Mouse (Mus musculus): ENCODE data around the gene Ubqln1. TPM values are rescaled to one million over a fixed set of nuclear protein-coding genes. Genes with fewer than 3 reads are reported as not detected.
A peak's percentile ranks its signal among the peaks of the same experiment; 100 is the strongest.

Ubqln1 gene
- polyA plus RNA-seq, 1 experiment from 2014 or later = 123 TPM

GRCm38 (mm10) chr13:58216395-58216794, 942 bp upstream of the Ubqln1 start:
- H3K27ac ChIP-seq = no peak overlapping the region
- ATAC-seq = no peak
- H3K9me3 ChIP-seq (replicated peaks) = no peaks in the 10 kb centered on the region
- H3K27me3 ChIP-seq = 0 out of 2 replicates have a peak, but pooled peaks cover 2% of the 10 kb centered on the region
- peak overlapping the region; percentile 82 for H3K4me2 ChIP-seq
- peaks cover 34% of the 10 kb centered on the region for H3K4me1 ChIP-seq
- peak overlapping the region; percentile 98 for H3K9ac ChIP-seq
- peak overlapping the region; percentile 98 for H3K4me3 ChIP-seq
- no peaks in the 10 kb centered on the region for H3K36me3 ChIP-seq (ENCODE audit: poor library complexity, severe bottlenecking)
- WGBS = 93% methylated on average over 9 of the region's 9 CpGs

GRCm38 (mm10) chr13:58215253-58215591, 231 bp downstream of the Ubqln1 start:
- Histone ChIP-seq H3K27ac (peak overlapping the region; percentile 77), H3K4me2 (peak overlapping the region; percentile 82), H3K27me3 (0 out of 2 replicates have a peak, but pooled peaks cover 2% of the 10 kb centered on the region), H3K36me3 (ENCODE audit: poor library complexity, severe bottlenecking) (no peaks in the 10 kb centered on the region), H3K4me3 (peak overlapping the region; percentile 98), H3K9ac (peak overlapping the region; percentile 98), H3K4me1 (peaks cover 41% of the 10 kb centered on the region), H3K9me3 (replicated peaks) (no peaks in the 10 kb centered on the region)
- no peak; the same call in 1 of the 2 replicates for ATAC-seq
- 0% methylated on average over 36 of the region's 48 CpGs for WGBS

GRCm38 (mm10) chr13:58214346-58215252, 854 bp downstream of the Ubqln1 start:
- peak; percentile 73 for ATAC-seq
- Histone ChIP-seq H3K4me3 (peak overlapping the region; percentile 98), H3K36me3 (ENCODE audit: poor library complexity, severe bottlenecking) (no peaks in the 10 kb centered on the region), H3K27ac (peak overlapping the region; percentile 77), H3K4me2 (peak overlapping the region; percentile 82), H3K27me3 (0 out of 2 replicates have a peak, but pooled peaks cover 2% of the 10 kb centered on the region), H3K4me1 (peaks cover 41% of the 10 kb centered on the region), H3K9ac (peak overlapping the region; percentile 98), H3K9me3 (replicated peaks) (no peaks in the 10 kb centered on the region)
- WGBS = 2% methylated on average over 40 of the region's 49 CpGs

- H3K4me3 ChIP-seq = peak overlapping the region; percentile 98
- no peak for ATAC-seq
These were observed 1.7 kb downstream of the Ubqln1 start for GRCm38 (mm10) chr13:58213801-58214200.

GRCm38 (mm10) chr13:58212530-58212929, 2.9 kb downstream of the Ubqln1 start:
- WGBS = 73% methylated on average over 2 of the region's 2 CpGs
- H3K27ac ChIP-seq = no peak overlapping the region
- H3K4me3 ChIP-seq = no peak overlapping the region
- no peaks in the 10 kb centered on the region for H3K36me3 ChIP-seq (ENCODE audit: poor library complexity, severe bottlenecking)
- no peaks in the 10 kb centered on the region for H3K9me3 ChIP-seq (replicated peaks)
- no peak overlapping the region for H3K9ac ChIP-seq
- ATAC-seq = no peak
- H3K4me2 ChIP-seq = no peak overlapping the region
- 0 out of 2 replicates have a peak, but pooled peaks cover 2% of the 10 kb centered on the region for H3K27me3 ChIP-seq
- H3K4me1 ChIP-seq = peaks cover 41% of the 10 kb centered on the region

More at GRCm38 (mm10) chr13:58213801-58214200, 1.7 kb downstream of the Ubqln1 start:
- Histone ChIP-seq H3K27ac (no peak overlapping the region), H3K9me3 (replicated peaks) (no peaks in the 10 kb centered on the region), H3K4me1 (peaks cover 41% of the 10 kb centered on the region), H3K4me2 (peak overlapping the region; percentile 82), H3K27me3 (0 out of 2 replicates have a peak, but pooled peaks cover 2% of the 10 kb centered on the region), H3K36me3 (ENCODE audit: poor library complexity, severe bottlenecking) (no peaks in the 10 kb centered on the region), H3K9ac (peak overlapping the region; percentile 98; the same call in 1 of the 2 replicates)
- WGBS = 68% methylated on average over 8 of the region's 8 CpGs

GRCm38 (mm10) chr13:58210441-58210840, 5.0 kb downstream of the Ubqln1 start:
- no peaks in the 10 kb centered on the region for H3K9me3 ChIP-seq (replicated peaks)
- ATAC-seq = no peak
- no peak overlapping the region for H3K4me2 ChIP-seq
- no peak overlapping the region for H3K4me3 ChIP-seq
- no peaks in the 10 kb centered on the region for H3K27me3 ChIP-seq
- peaks cover 34% of the 10 kb centered on the region for H3K4me1 ChIP-seq
- H3K9ac ChIP-seq = no peak overlapping the region
- WGBS = 84% methylated on average over 5 of the region's 5 CpGs
- no peak overlapping the region for H3K27ac ChIP-seq
- no peaks in the 10 kb centered on the region for H3K36me3 ChIP-seq (ENCODE audit: poor library complexity, severe bottlenecking)

GRCm38 (mm10) chr13:58206084-58206483, 9.4 kb downstream of the Ubqln1 start:
- no peak overlapping the region for H3K4me3 ChIP-seq
- no peak overlapping the region for H3K9ac ChIP-seq
- 94% methylated on average over 4 of the region's 4 CpGs for WGBS
- ATAC-seq = no peak
- peaks cover 7% of the 10 kb centered on the region; the same call in 1 of the 2 replicates for H3K4me1 ChIP-seq
- no peak overlapping the region for H3K27ac ChIP-seq
- H3K36me3 ChIP-seq (ENCODE audit: poor library complexity, severe bottlenecking) = no peaks in the 10 kb centered on the region
- no peaks in the 10 kb centered on the region for H3K27me3 ChIP-seq
- H3K4me2 ChIP-seq = no peak overlapping the region
- no peaks in the 10 kb centered on the region for H3K9me3 ChIP-seq (replicated peaks)

GRCm38 (mm10) chr13:58204986-58205385, 10.5 kb downstream of the Ubqln1 start:
- Histone ChIP-seq H3K36me3 (ENCODE audit: poor library complexity, severe bottlenecking) (no peaks in the 10 kb centered on the region), H3K27me3 (no peaks in the 10 kb centered on the region), H3K4me2 (no peak overlapping the region), H3K9me3 (replicated peaks) (no peaks in the 10 kb centered on the region), H3K4me3 (no peak overlapping the region), H3K4me1 (no peaks in the 10 kb centered on the region), H3K9ac (no peak overlapping the region), H3K27ac (no peak overlapping the region)
- WGBS = 63% methylated on average over 4 of the region's 4 CpGs
- no peak for ATAC-seq

- no peak overlapping the region for H3K4me2 ChIP-seq
- H3K9ac ChIP-seq = no peak overlapping the region
- H3K36me3 ChIP-seq (ENCODE audit: poor library complexity, severe bottlenecking) = no peaks in the 10 kb centered on the region
- H3K4me1 ChIP-seq = no peaks in the 10 kb centered on the region
- H3K27me3 ChIP-seq = no peaks in the 10 kb centered on the region
- no peak overlapping the region for H3K27ac ChIP-seq
- ATAC-seq = no peak
- no peak overlapping the region for H3K4me3 ChIP-seq
- 96% methylated on average over 3 of the region's 3 CpGs for WGBS
- H3K9me3 ChIP-seq (replicated peaks) = no peaks in the 10 kb centered on the region
These were observed 11.3 kb downstream of the Ubqln1 start for GRCm38 (mm10) chr13:58204202-58204601.

- no peak overlapping the region for H3K4me3 ChIP-seq
- no peak overlapping the region for H3K4me2 ChIP-seq
- H3K27me3 ChIP-seq = no peaks in the 10 kb centered on the region
- no peaks in the 10 kb centered on the region for H3K9me3 ChIP-seq (replicated peaks)
- H3K4me1 ChIP-seq = no peaks in the 10 kb centered on the region
- WGBS = 75% methylated on average over 1 of the region's 1 CpGs
- H3K9ac ChIP-seq = no peak overlapping the region
- no peak overlapping the region for H3K27ac ChIP-seq
- peaks cover 3% of the 10 kb centered on the region for H3K36me3 ChIP-seq (ENCODE audit: poor library complexity, severe bottlenecking)
- ATAC-seq = no peak
These were observed 12.6 kb downstream of the Ubqln1 start for GRCm38 (mm10) chr13:58202903-58203302.

GRCm38 (mm10) chr13:58201908-58202307, 13.5 kb downstream of the Ubqln1 start:
- H3K4me3 ChIP-seq = no peak overlapping the region
- H3K9me3 ChIP-seq (replicated peaks) = no peaks in the 10 kb centered on the region
- H3K27me3 ChIP-seq = no peaks in the 10 kb centered on the region
- H3K27ac ChIP-seq = no peak overlapping the region
- no peak overlapping the region for H3K9ac ChIP-seq
- no peaks in the 10 kb centered on the region for H3K4me1 ChIP-seq
- WGBS = 95% methylated on average over 3 of the region's 3 CpGs
- H3K36me3 ChIP-seq (ENCODE audit: poor library complexity, severe bottlenecking) = peaks cover 13% of the 10 kb centered on the region
- H3K4me2 ChIP-seq = no peak overlapping the region
- no peak for ATAC-seq

GRCm38 (mm10) chr13:58201343-58201742, 14.1 kb downstream of the Ubqln1 start:
- WGBS = 90% methylated on average over 6 of the region's 6 CpGs
- H3K4me3 ChIP-seq = no peak overlapping the region
- no peak for ATAC-seq
- H3K9ac ChIP-seq = no peak overlapping the region
- H3K9me3 ChIP-seq (replicated peaks) = no peaks in the 10 kb centered on the region
- H3K36me3 ChIP-seq (ENCODE audit: poor library complexity, severe bottlenecking) = peaks cover 16% of the 10 kb centered on the region
- H3K27ac ChIP-seq = no peak overlapping the region
- no peak overlapping the region for H3K4me2 ChIP-seq
- no peaks in the 10 kb centered on the region for H3K27me3 ChIP-seq
- no peaks in the 10 kb centered on the region for H3K4me1 ChIP-seq

All from forebrain, embryonic 13.5 days (tissue).